Mouse (Mus musculus): Measurements from ENCODE around the gene Osbpl2. TPM values are rescaled to one million over a fixed set of nuclear protein-coding genes. Genes with fewer than 3 reads are reported as not detected.

The Osbpl2 gene
- polyA plus RNA-seq, 1 experiment from 2014 or later = 35.8 TPM

GRCm38 (mm10) chr2:180185686-180186085 lies 66.6 kb downstream of the Osbpl2 start:
- no peaks in the 10 kb centered on the region for H3K4me1 ChIP-seq
- 89% methylated on average over 14 of the region's 14 CpGs for WGBS
- no peaks in the 10 kb centered on the region for H3K27me3 ChIP-seq
- H3K9me3 ChIP-seq = no peaks in the 10 kb centered on the region
- ATAC-seq (ENCODE audit: insufficient number of reproducible peaks, insufficient read depth, low FRiP score, low TSS enrichment, low read depth) = no peak
- H3K9ac ChIP-seq = no peak overlapping the region
- no peak overlapping the region for H3K4me3 ChIP-seq
- H3K4me2 ChIP-seq = no peak overlapping the region
- H3K27ac ChIP-seq = no peak overlapping the region
- 0 out of 2 replicates have a peak, but pooled peaks cover 13% of the 10 kb centered on the region for H3K36me3 ChIP-seq

GRCm38 (mm10) chr2:180187362-180187761 lies 68.3 kb downstream of the Osbpl2 start:
- no peaks in the 10 kb centered on the region for H3K4me1 ChIP-seq
- no peak overlapping the region for H3K27ac ChIP-seq
- no peak overlapping the region for H3K9ac ChIP-seq
- no peak overlapping the region for H3K4me2 ChIP-seq
- no peaks in the 10 kb centered on the region for H3K9me3 ChIP-seq
- no peaks in the 10 kb centered on the region for H3K27me3 ChIP-seq
- 88% methylated on average over 11 of the region's 11 CpGs for WGBS
- ATAC-seq (ENCODE audit: insufficient number of reproducible peaks, insufficient read depth, low FRiP score, low TSS enrichment, low read depth) = no peak
- no peak overlapping the region for H3K4me3 ChIP-seq
- 0 out of 2 replicates have a peak, but pooled peaks cover 12% of the 10 kb centered on the region for H3K36me3 ChIP-seq

- no peak overlapping the region for H3K4me2 ChIP-seq
- H3K9me3 ChIP-seq = no peaks in the 10 kb centered on the region
- peaks cover 3% of the 10 kb centered on the region; the same call in 1 of the 2 replicates for H3K4me1 ChIP-seq
- H3K4me3 ChIP-seq = no peak overlapping the region
- H3K27me3 ChIP-seq = no peaks in the 10 kb centered on the region
- no peak overlapping the region for H3K9ac ChIP-seq
- no peak overlapping the region for H3K27ac ChIP-seq
- H3K36me3 ChIP-seq = peaks cover 2% of the 10 kb centered on the region; the same call in 1 of the 2 replicates
- no peak for ATAC-seq (ENCODE audit: insufficient number of reproducible peaks, insufficient read depth, low FRiP score, low TSS enrichment, low read depth)
- 74% methylated on average over 12 of the region's 12 CpGs for WGBS
Measured at GRCm38 (mm10) chr2:180196610-180197322, 77.7 kb downstream of the Osbpl2 start.

GRCm38 (mm10) chr2:180197323-180198037 lies 78.4 kb downstream of the Osbpl2 start:
- H3K9ac ChIP-seq = no peak overlapping the region
- WGBS = 83% methylated on average over 10 of the region's 10 CpGs

GRCm38 (mm10) chr2:180198782-180199181 lies 79.7 kb downstream of the Osbpl2 start:
- Histone ChIP-seq H3K9ac (no peak overlapping the region), H3K27ac (no peak overlapping the region), H3K36me3 (peaks cover 2% of the 10 kb centered on the region; the same call in 1 of the 2 replicates), H3K4me3 (no peak overlapping the region), H3K4me2 (no peak overlapping the region), H3K27me3 (no peaks in the 10 kb centered on the region), H3K9me3 (no peaks in the 10 kb centered on the region), H3K4me1 (peaks cover 3% of the 10 kb centered on the region; the same call in 1 of the 2 replicates)
- ATAC-seq (ENCODE audit: insufficient number of reproducible peaks, insufficient read depth, low FRiP score, low TSS enrichment, low read depth) = no peak
- 88% methylated on average over 10 of the region's 10 CpGs for WGBS

More at GRCm38 (mm10) chr2:180197323-180198037, 78.4 kb downstream of the Osbpl2 start:
- peaks cover 3% of the 10 kb centered on the region; the same call in 1 of the 2 replicates for H3K4me1 ChIP-seq
- H3K36me3 ChIP-seq = peaks cover 2% of the 10 kb centered on the region; the same call in 1 of the 2 replicates
- no peak overlapping the region for H3K27ac ChIP-seq
- no peaks in the 10 kb centered on the region for H3K27me3 ChIP-seq
- no peak overlapping the region for H3K4me3 ChIP-seq
- no peak for ATAC-seq (ENCODE audit: insufficient number of reproducible peaks, insufficient read depth, low FRiP score, low TSS enrichment, low read depth)
- no peak overlapping the region for H3K4me2 ChIP-seq
- H3K9me3 ChIP-seq = no peaks in the 10 kb centered on the region

GRCm38 (mm10) chr2:180200681-180201080 lies 81.6 kb downstream of the Osbpl2 start:
- WGBS = 78% methylated on average over 11 of the region's 11 CpGs
- no peak overlapping the region for H3K27ac ChIP-seq
- H3K4me3 ChIP-seq = no peak overlapping the region
- H3K9ac ChIP-seq = no peak overlapping the region
- ATAC-seq (ENCODE audit: insufficient number of reproducible peaks, insufficient read depth, low FRiP score, low TSS enrichment, low read depth) = no peak
- no peaks in the 10 kb centered on the region for H3K27me3 ChIP-seq
- peaks cover 4% of the 10 kb centered on the region; the same call in 1 of the 2 replicates for H3K4me1 ChIP-seq
- H3K4me2 ChIP-seq = no peak overlapping the region
- H3K36me3 ChIP-seq = peaks cover 2% of the 10 kb centered on the region; the same call in 1 of the 2 replicates
- no peaks in the 10 kb centered on the region for H3K9me3 ChIP-seq

GRCm38 (mm10) chr2:180201303-180201702 lies 82.2 kb downstream of the Osbpl2 start:
- H3K9me3 ChIP-seq = no peaks in the 10 kb centered on the region
- no peak overlapping the region for H3K4me3 ChIP-seq
- no peak overlapping the region for H3K27ac ChIP-seq
- 0 out of 2 replicates have a peak, but pooled peaks cover 2% of the 10 kb centered on the region for H3K36me3 ChIP-seq
- no peak overlapping the region for H3K4me2 ChIP-seq
- 71% methylated on average over 9 of the region's 9 CpGs for WGBS
- H3K9ac ChIP-seq = no peak overlapping the region
- ATAC-seq (ENCODE audit: insufficient number of reproducible peaks, insufficient read depth, low FRiP score, low TSS enrichment, low read depth) = no peak
- H3K27me3 ChIP-seq = no peaks in the 10 kb centered on the region
- H3K4me1 ChIP-seq = peaks cover 9% of the 10 kb centered on the region

GRCm38 (mm10) chr2:180202263-180202662 lies 83.2 kb downstream of the Osbpl2 start:
- no peak for ATAC-seq (ENCODE audit: insufficient number of reproducible peaks, insufficient read depth, low FRiP score, low TSS enrichment, low read depth)
- Histone ChIP-seq H3K4me2 (no peak overlapping the region), H3K9ac (no peak overlapping the region), H3K27ac (no peak overlapping the region), H3K4me1 (peaks cover 7% of the 10 kb centered on the region; the same call in 1 of the 2 replicates), H3K36me3 (0 out of 2 replicates have a peak, but pooled peaks cover 2% of the 10 kb centered on the region), H3K9me3 (no peaks in the 10 kb centered on the region), H3K27me3 (no peaks in the 10 kb centered on the region), H3K4me3 (no peak overlapping the region)
- 89% methylated on average over 14 of the region's 14 CpGs for WGBS

- H3K9ac ChIP-seq = no peak overlapping the region
- no peak overlapping the region for H3K4me3 ChIP-seq
- no peaks in the 10 kb centered on the region for H3K9me3 ChIP-seq
- 0 out of 2 replicates have a peak, but pooled peaks cover 2% of the 10 kb centered on the region for H3K36me3 ChIP-seq
- H3K4me2 ChIP-seq = no peak overlapping the region
- no peak for ATAC-seq (ENCODE audit: insufficient number of reproducible peaks, insufficient read depth, low FRiP score, low TSS enrichment, low read depth)
- WGBS = 80% methylated on average over 10 of the region's 10 CpGs
- H3K27ac ChIP-seq = no peak overlapping the region
- peaks cover 7% of the 10 kb centered on the region; the same call in 1 of the 2 replicates for H3K4me1 ChIP-seq
- H3K27me3 ChIP-seq = no peaks in the 10 kb centered on the region
Measured at GRCm38 (mm10) chr2:180202805-180203204, 83.7 kb downstream of the Osbpl2 start.

- ATAC-seq (ENCODE audit: insufficient number of reproducible peaks, insufficient read depth, low FRiP score, low TSS enrichment, low read depth) = no peak
- H3K4me3 ChIP-seq = no peak overlapping the region
- no peaks in the 10 kb centered on the region for H3K27me3 ChIP-seq
- H3K9ac ChIP-seq = no peak overlapping the region
- no peak overlapping the region for H3K4me2 ChIP-seq
- 87% methylated on average over 9 of the region's 9 CpGs for WGBS
- H3K9me3 ChIP-seq = no peaks in the 10 kb centered on the region
- H3K27ac ChIP-seq = no peak overlapping the region
- H3K4me1 ChIP-seq = peaks cover 7% of the 10 kb centered on the region; the same call in 1 of the 2 replicates
- no peaks in the 10 kb centered on the region for H3K36me3 ChIP-seq
Measured at GRCm38 (mm10) chr2:180204501-180204900, 85.4 kb downstream of the Osbpl2 start.

- Histone ChIP-seq H3K36me3 (no peaks in the 10 kb centered on the region), H3K4me1 (peaks cover 7% of the 10 kb centered on the region; the same call in 1 of the 2 replicates), H3K27me3 (no peaks in the 10 kb centered on the region), H3K27ac (no peak overlapping the region), H3K4me3 (no peak overlapping the region), H3K9me3 (no peaks in the 10 kb centered on the region), H3K4me2 (no peak overlapping the region), H3K9ac (0 out of 2 replicates have a peak overlapping the region, but pooled peaks have one; percentile 6)
- no peak for ATAC-seq (ENCODE audit: insufficient number of reproducible peaks, insufficient read depth, low FRiP score, low TSS enrichment, low read depth)
- WGBS = 82% methylated on average over 12 of the region's 12 CpGs
Measured at GRCm38 (mm10) chr2:180205083-180205955, 86.2 kb downstream of the Osbpl2 start.

Data from embryonic facial prominence, embryonic 13.5 days (tissue).